Mouse (Mus musculus): ENCODE data around the gene Slc16a14. TPM values are rescaled to one million over a fixed set of nuclear protein-coding genes. Genes with fewer than 3 reads are reported as not detected.

Gene Slc16a14
- total and polyA plus RNA-seq, 2 experiments from 2014 or later, result 16.2 to 20.3 TPM

- no peaks in the 10 kb centered on the region for H3K27me3 ChIP-seq (ENCODE audit: insufficient read depth, low read length)
- H3K36me3 ChIP-seq (ENCODE audit: insufficient read depth, low read length), result no peaks in the 10 kb centered on the region
- 94% methylated on average over 11 of the region's 11 CpGs for WGBS
- H3K9ac ChIP-seq (replicated peaks; ENCODE audit: low read length), result no peak overlapping the region
- H3K9me3 ChIP-seq (ENCODE audit: low read length), result no peaks in the 10 kb centered on the region
- no peak overlapping the region for H3K4me2 ChIP-seq (ENCODE audit: low read depth, low read length)
- TF ChIP-seq CTCF (IDR thresholded peaks at IDR 0.05; ENCODE audit: low read depth), result no peak
- H3K4me1 ChIP-seq (ENCODE audit: insufficient read depth, low read length), result no peaks in the 10 kb centered on the region
- DNase-seq (ENCODE audit: low spot score) (no peak), ATAC-seq (no peak)
- H3K4me3 ChIP-seq (ENCODE audit: low read length), result no peak overlapping the region
- H3K27ac ChIP-seq, result no peak overlapping the region
These were observed 22.4 kb downstream of the Slc16a14 start for GRCm38 (mm10) chr1:84912571-84912970.

DNA sequence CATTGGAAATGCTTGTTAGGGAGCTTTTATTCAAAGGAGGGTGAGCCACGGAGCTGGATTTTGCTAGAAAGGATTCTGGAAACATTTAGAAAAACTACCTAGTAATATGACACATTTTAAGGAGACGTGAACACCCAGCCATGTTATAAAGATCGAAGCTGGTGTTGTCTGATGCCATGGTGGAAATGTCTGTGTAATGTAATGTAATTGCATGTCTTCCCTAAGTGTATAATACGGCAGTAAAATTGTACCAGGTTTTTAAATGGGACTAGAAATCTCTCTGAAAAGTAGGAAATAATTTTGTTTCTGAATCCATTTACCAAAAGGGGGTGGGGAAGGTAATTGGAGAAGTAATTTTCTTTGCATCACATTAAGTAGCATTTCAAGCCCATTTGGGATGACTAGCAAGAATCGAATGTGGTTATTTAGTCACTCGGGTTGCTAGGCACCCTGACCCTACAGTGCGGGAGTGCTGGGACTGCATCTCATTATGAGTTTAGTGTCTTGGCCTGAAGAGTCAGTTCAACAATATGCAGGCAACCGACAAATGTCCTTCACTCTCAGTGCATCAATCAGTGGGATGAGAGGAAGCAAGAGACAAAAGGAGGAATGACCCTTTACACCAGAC is 24.6 kb downstream of the Slc16a14 start:
- Histone ChIP-seq H3K27me3 (ENCODE audit: insufficient read depth, low read length) (no peaks in the 10 kb centered on the region), H3K4me1 (ENCODE audit: insufficient read depth, low read length) (no peaks in the 10 kb centered on the region), H3K4me3 (ENCODE audit: low read length) (no peak overlapping the region), H3K27ac (no peak overlapping the region), H3K36me3 (ENCODE audit: insufficient read depth, low read length) (no peaks in the 10 kb centered on the region), H3K4me2 (ENCODE audit: low read depth, low read length) (no peak overlapping the region), H3K9me3 (ENCODE audit: low read length) (no peaks in the 10 kb centered on the region), H3K9ac (replicated peaks; ENCODE audit: low read length) (no peak overlapping the region)
- no peak for TF ChIP-seq CTCF (IDR thresholded peaks at IDR 0.05; ENCODE audit: low read depth)
- DNase-seq (ENCODE audit: low spot score) (no peak), ATAC-seq (no peak)
- 40% methylated on average over 8 of the region's 8 CpGs for WGBS

GRCm38 (mm10) chr1:84904467-84904866 is 30.5 kb downstream of the Slc16a14 start:
- 80% methylated on average over 2 of the region's 2 CpGs for WGBS
- no peaks in the 10 kb centered on the region for H3K36me3 ChIP-seq (ENCODE audit: insufficient read depth, low read length)

DNA sequence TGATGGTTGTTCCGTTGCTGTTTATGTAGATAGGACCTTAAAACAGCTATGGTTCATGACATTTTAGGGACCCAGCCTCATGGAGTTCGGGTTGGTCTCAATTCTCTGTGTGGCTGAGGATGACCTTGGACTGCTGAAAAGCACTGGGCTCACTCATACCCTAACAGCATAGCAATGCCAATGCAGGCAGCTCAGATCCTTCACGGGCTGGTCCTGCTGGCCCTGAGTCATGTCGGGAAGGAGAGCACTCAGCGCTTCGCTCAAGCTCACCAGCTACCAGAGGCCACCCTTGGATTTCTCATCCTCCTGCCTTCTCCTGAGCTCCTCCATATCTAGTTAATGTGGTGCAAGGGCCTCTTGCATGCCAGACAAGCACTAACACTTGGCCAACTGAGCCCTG is 35.8 kb downstream of the Slc16a14 start:
- TF ChIP-seq CTCF (IDR thresholded peaks at IDR 0.05; ENCODE audit: low read depth), result no peak
- Histone ChIP-seq H3K4me2 (ENCODE audit: low read depth, low read length) (no peak overlapping the region), H3K4me3 (ENCODE audit: low read length) (no peak overlapping the region), H3K36me3 (ENCODE audit: insufficient read depth, low read length) (no peaks in the 10 kb centered on the region), H3K4me1 (ENCODE audit: insufficient read depth, low read length) (no peaks in the 10 kb centered on the region), H3K9me3 (ENCODE audit: low read length) (no peaks in the 10 kb centered on the region), H3K27me3 (ENCODE audit: insufficient read depth, low read length) (no peaks in the 10 kb centered on the region), H3K27ac (no peak overlapping the region), H3K9ac (replicated peaks; ENCODE audit: low read length) (no peak overlapping the region)
- ATAC-seq, result no peak
- no peak for DNase-seq (ENCODE audit: low spot score)
- 93% methylated on average over 6 of the region's 6 CpGs for WGBS

More at GRCm38 (mm10) chr1:84904467-84904866, 30.5 kb downstream of the Slc16a14 start:
- no peak overlapping the region for H3K27ac ChIP-seq
- H3K4me1 ChIP-seq (ENCODE audit: insufficient read depth, low read length), result no peaks in the 10 kb centered on the region
- no peak overlapping the region for H3K9ac ChIP-seq (replicated peaks; ENCODE audit: low read length)
- no peak overlapping the region for H3K4me3 ChIP-seq (ENCODE audit: low read length)
- no peak overlapping the region for H3K4me2 ChIP-seq (ENCODE audit: low read depth, low read length)
- H3K9me3 ChIP-seq (ENCODE audit: low read length), result no peaks in the 10 kb centered on the region
- H3K27me3 ChIP-seq (ENCODE audit: insufficient read depth, low read length), result no peaks in the 10 kb centered on the region
- peak; percentile 68 for ATAC-seq
- peak; percentile 10 for DNase-seq (ENCODE audit: low spot score)
- no peak for TF ChIP-seq CTCF (IDR thresholded peaks at IDR 0.05; ENCODE audit: low read depth)

DNA sequence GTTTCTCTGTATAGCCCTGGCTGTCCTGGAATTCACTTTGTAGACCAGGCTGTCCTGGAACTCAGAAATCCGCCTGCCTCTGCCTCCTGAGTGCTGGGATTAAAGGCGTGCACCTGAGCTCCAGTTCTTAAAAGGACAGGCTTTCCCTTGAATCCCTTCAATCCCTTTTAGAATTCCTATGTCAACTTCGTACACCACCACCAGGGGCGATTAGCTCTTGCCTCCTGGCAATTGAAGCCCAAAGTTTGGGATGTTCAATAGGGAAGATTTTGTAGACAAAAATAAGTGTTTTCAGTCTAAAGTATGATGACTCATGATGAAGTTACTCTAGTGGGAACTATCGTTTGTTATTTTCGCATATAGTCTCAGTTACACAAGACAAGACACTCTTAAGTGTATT is 37.6 kb downstream of the Slc16a14 start:
- ATAC-seq (no peak), DNase-seq (ENCODE audit: low spot score) (no peak)
- no peaks in the 10 kb centered on the region for H3K27me3 ChIP-seq (ENCODE audit: insufficient read depth, low read length)
- no peaks in the 10 kb centered on the region for H3K9me3 ChIP-seq (ENCODE audit: low read length)
- no peak overlapping the region for H3K9ac ChIP-seq (replicated peaks; ENCODE audit: low read length)
- no peak for TF ChIP-seq CTCF (IDR thresholded peaks at IDR 0.05; ENCODE audit: low read depth)
- H3K4me1 ChIP-seq (ENCODE audit: insufficient read depth, low read length), result no peaks in the 10 kb centered on the region
- no peak overlapping the region for H3K27ac ChIP-seq
- H3K4me2 ChIP-seq (ENCODE audit: low read depth, low read length), result no peak overlapping the region
- WGBS, result 87% methylated on average over 6 of the region's 6 CpGs
- no peak overlapping the region for H3K4me3 ChIP-seq (ENCODE audit: low read length)
- no peaks in the 10 kb centered on the region for H3K36me3 ChIP-seq (ENCODE audit: insufficient read depth, low read length)

GRCm38 (mm10) chr1:84891746-84892145 is 43.2 kb downstream of the Slc16a14 start:
- TF ChIP-seq CTCF (IDR thresholded peaks at IDR 0.05; ENCODE audit: low read depth), result no peak
- Histone ChIP-seq H3K27me3 (ENCODE audit: insufficient read depth, low read length) (no peaks in the 10 kb centered on the region), H3K27ac (no peak overlapping the region), H3K9ac (replicated peaks; ENCODE audit: low read length) (no peak overlapping the region), H3K4me2 (ENCODE audit: low read depth, low read length) (no peak overlapping the region), H3K9me3 (ENCODE audit: low read length) (no peaks in the 10 kb centered on the region), H3K4me3 (ENCODE audit: low read length) (no peak overlapping the region), H3K36me3 (ENCODE audit: insufficient read depth, low read length) (no peaks in the 10 kb centered on the region), H3K4me1 (ENCODE audit: insufficient read depth, low read length) (no peaks in the 10 kb centered on the region)
- 93% methylated on average over 9 of the region's 9 CpGs for whole genome bisulfite sequencing
- DNase-seq (ENCODE audit: low spot score) (no peak), ATAC-seq (no peak)

GRCm38 (mm10) chr1:84890503-84890902 is 44.4 kb downstream of the Slc16a14 start:
- H3K4me2 ChIP-seq (ENCODE audit: low read depth, low read length), result no peak overlapping the region
- no peak for ATAC-seq
- no peaks in the 10 kb centered on the region for H3K27me3 ChIP-seq (ENCODE audit: insufficient read depth, low read length)
- H3K36me3 ChIP-seq (ENCODE audit: insufficient read depth, low read length), result no peaks in the 10 kb centered on the region
- no peak for DNase-seq (ENCODE audit: low spot score)
- no peak for TF ChIP-seq CTCF (IDR thresholded peaks at IDR 0.05; ENCODE audit: low read depth)
- no peaks in the 10 kb centered on the region for H3K4me1 ChIP-seq (ENCODE audit: insufficient read depth, low read length)
- WGBS, result 80% methylated on average over 7 of the region's 7 CpGs
- no peak overlapping the region for H3K9ac ChIP-seq (replicated peaks; ENCODE audit: low read length)
- no peaks in the 10 kb centered on the region for H3K9me3 ChIP-seq (ENCODE audit: low read length)
- no peak overlapping the region for H3K27ac ChIP-seq
- no peak overlapping the region for H3K4me3 ChIP-seq (ENCODE audit: low read length)

Measured in hindbrain, postnatal 0 days (tissue).